Mouse (Mus musculus): Measurements from ENCODE around the gene Cpa2. TPM values are rescaled to one million over a fixed set of nuclear protein-coding genes. Genes with fewer than 3 reads are reported as not detected.

Cpa2 gene
- 0.21 and 0.60 TPM in 2 replicates for polyA plus RNA-seq (2012; rRNA removed)

DNA sequence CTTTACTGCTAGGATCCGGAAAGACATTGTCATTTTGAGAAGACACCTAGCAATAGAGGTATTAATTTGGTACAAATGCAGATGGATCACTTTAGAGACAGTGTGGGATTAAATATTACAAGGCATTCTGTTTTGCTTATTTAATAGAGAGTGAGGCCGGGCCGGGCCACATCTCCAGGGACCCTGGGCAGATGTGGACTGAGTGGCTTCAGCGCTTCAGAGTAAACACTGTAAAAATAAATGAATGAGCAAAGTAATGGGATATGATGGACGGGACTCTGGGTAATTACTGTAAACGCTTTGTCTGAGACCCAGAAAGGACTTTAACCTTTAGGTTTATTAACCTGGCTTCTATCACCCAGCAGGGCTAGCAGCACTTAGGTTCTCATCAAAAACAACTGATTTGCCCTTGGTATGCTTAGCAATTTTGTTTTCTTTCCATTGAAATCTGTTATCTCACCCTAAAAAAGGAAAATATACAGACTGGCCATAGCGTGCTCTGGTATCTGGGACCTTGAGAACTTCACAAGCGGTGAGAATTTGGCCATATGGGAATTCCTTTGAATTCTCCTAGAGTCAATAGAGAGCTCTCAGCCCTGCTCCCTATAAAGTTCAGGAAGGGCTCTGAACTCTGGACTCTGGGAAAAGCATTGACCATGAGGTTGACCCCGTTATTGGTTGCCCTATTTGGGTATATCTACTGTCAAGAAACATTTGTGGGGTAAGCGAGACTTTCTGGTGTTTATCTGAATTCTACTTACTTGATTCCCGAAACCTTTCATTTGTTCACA lies at the start of gene Cpa2:
Gene Cpa2 (plus strand): TSS at position 574 of the 791 bp plus-strand sequence.

DNA sequence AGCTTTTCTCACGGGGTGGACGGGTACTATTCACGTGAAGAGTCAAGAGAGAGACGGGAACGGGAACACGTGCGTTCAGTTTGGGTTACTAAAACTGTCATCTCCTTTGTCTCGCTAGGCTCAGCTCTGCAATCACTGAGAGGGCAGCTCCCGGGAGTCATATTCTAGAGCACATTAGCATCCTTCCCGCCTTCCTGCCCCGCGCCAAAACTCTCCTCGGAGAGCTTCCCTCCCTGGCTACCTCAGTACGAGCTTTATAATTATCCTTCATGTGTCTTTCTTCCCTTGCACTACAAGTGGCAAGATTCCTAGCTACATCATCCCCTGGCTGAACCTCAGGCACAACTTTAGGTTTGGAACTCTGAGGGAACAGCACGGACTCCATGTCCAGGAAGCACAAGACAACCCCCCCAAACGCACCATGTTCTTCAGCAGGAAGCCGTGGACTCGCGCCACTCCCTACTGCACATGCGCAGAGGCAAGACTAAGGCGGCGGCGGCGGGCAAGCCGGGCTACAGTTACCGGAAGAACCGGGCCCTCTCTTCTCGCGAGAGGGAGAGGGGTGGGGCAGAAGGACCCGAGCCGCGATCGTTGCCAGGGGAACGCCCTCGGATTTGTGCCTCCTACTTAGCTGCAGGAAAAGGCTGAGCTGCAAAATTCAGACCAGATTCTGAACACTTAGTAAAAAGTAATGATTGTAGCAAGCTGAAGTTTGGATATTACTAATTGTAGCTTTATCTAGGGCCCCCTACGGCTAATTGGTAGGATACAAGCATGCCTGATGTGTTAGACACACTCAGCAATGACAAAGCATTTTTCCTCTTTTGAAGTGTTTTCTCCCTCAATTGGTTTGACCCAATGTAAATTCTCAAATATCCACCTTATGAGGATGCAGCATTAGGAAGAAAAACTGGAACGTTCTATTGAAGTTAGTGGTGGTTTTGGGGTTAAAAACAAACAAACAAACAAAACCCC lies 31.8 kb upstream of the Cpa2 start, which contains the start of the genes Tmem209 and Ssmem1:
Gene Tmem209 (minus strand): TSS at position 519 of the 975 bp plus-strand sequence.
Gene Ssmem1 (plus strand): TSS at position 585 of the 975 bp plus-strand sequence.

DNA sequence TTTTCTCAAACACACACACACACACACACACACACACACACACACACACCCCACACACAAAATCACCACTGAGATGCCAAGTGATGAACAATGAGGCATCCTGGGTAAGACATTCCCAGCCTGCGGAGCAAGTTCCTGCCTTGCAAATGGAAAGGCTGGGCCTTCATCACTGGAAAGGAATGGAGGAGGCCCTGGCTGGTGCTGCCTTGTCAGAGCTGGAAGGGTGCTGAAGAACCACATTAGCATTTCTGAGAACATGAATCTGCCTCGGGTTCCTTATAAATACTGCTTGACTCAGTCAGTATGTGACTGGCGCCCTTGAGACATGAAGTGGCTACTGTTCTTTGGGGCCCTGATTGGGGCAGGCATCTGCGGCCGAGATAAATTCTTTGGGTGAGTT lies 26.7 kb downstream of the Cpa2 start, which contains the start of gene Cpa4:
Gene Cpa4 (plus strand): TSS at position 301 of the 400 bp plus-strand sequence.

DNA sequence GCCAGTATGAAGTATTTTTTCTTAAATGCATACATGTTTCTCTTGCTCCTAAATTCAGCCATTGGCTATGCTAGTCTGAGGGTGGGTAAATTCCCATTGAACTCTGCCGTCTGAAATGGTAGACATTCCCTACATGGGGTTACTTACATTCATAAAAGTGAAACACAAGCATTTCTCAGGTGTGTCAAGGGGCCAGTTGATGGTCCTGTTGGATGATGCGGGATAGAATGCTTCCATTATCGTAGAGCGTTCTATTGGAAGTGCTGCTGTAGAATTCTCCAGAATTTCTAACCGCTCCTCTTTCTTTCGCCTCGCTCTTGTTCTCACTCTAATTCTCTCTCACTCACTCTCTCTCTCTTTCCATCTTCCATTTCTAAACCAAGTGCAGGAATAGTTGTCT lies 69.3 kb downstream of the Cpa2 start, which contains the start of gene Cpa5:
Gene Cpa5 (plus strand): TSS at position 301 of the 400 bp plus-strand sequence.

Other genes with a start within 250 kb of the Cpa2 start
- gene Ube2h, start 237.0 kb upstream of the Cpa2 start, polyA plus RNA-seq (2012; rRNA removed) = 19.7 and 20.9 TPM in 2 replicates
- gene Zc3hc1, start 150.6 kb upstream of the Cpa2 start, polyA plus RNA-seq (2012; rRNA removed) = 9.0 and 9.6 TPM in 2 replicates
- gene Klhdc10, start 139.7 kb upstream of the Cpa2 start, polyA plus RNA-seq (2012; rRNA removed) = 13.7 and 15.4 TPM in 2 replicates
- 12.7 and 14.7 TPM in 2 replicates for gene Tmem209, start 31.8 kb upstream of the Cpa2 start, polyA plus RNA-seq (2012; rRNA removed)
- gene Ssmem1, start 31.7 kb upstream of the Cpa2 start, polyA plus RNA-seq (2012; rRNA removed) = 0.02 and 0.04 TPM in 2 replicates
- 0.02 and 0.05 TPM in 2 replicates for gene Cpa4, start 26.8 kb downstream of the Cpa2 start, polyA plus RNA-seq (2012; rRNA removed)
- 0.01 and 0.02 TPM in 2 replicates for gene Cpa5, start 69.4 kb downstream of the Cpa2 start, polyA plus RNA-seq (2012; rRNA removed)
- gene Cpa1, start 97.6 kb downstream of the Cpa2 start, polyA plus RNA-seq (2012; rRNA removed) = 0.50 and 2.3 TPM in 2 replicates
- 2.9 and 3.2 TPM in 2 replicates for gene Cep41, start 152.2 kb downstream of the Cpa2 start, polyA plus RNA-seq (2012; rRNA removed)
- 109 and 241 TPM in 2 replicates for gene Mest, start 182.0 kb downstream of the Cpa2 start, polyA plus RNA-seq (2012; rRNA removed)

All from liver, embryonic 18 days (tissue).